10 mouse cellular contexts compared by ENCODE assay signal in the genomic region with DNA sequence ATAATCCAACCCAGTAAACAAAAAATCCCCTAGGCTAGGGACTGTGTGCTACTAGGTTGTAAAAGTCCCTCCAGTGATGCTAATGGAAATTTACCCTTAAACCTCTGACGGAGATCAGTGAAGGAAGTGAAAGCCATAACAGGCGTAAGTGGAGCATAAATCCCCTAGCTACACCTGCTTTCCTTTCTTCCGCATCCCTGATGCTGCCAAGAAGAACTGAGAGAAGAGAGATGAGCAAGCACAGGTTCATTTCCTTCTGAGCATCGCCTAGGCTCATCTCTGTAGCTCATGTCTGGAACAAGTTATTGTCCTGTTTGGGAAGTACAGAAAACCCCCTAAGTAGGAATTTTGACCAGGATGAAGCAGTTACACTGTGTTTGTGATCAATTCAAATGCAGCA.
"Had no signal": no experiment of that assay in that cellular context is flagged by ENCODE, and none has a peak within 500 bp of the region (broad histone marks: within the 10 kb centered on the region; RNA-seq: fewer than 3 reads in every experiment).

No protein-coding gene starts in this region.

- DNase-seq: kidney, adult 18-20 months; kidney, postnatal 10 days; kidney, postnatal 4 days; left cerebral cortex, postnatal 4 days; lung, adult 2 months; lung, postnatal 4 days; thymus, adult 18-20 months; thymus, postnatal 14 days had no signal

- ATAC-seq: lung, postnatal 0 days; midbrain, embryonic 15.5 days had no signal
